Mouse (Mus musculus) stomach, postnatal 0 days (tissue): Measurements from ENCODE around the gene Gm10563.

Source experiments
- CTCF ChIP-seq: IDR thresholded peaks from 2 replicates; pipeline ENCODE4 v1.5.1; 2016; ENCODE audit warnings: antibody characterized with exemption, low read depth, mild to moderate bottlenecking, moderate library complexity
- EP300 ChIP-seq: optimal IDR thresholded peaks from 2 replicates; pipeline ENCODE3; 2016; ENCODE audit warnings: antibody characterized with exemption

GRCm38 (mm10) chr4:155569818-155570217 lies 75.4 kb downstream of the Gm10563 start:
- no peak for TF ChIP-seq CTCF
- no peak for TF ChIP-seq EP300
